Mouse (Mus musculus) heart, embryonic 16.5 days (tissue): ENCODE data around the gene Dhrs7b. TPM values are rescaled to one million over a fixed set of nuclear protein-coding genes. Genes with fewer than 3 reads are reported as not detected.

Experiments used
- ATAC-seq: fragments of 200-750 bp; cut with Nextera tagmentation; replicated peaks from 2 replicates; pipeline ENCODE4 v1.8.0; 2017; ENCODE audit warnings: moderate number of reproducible peaks; ENCODE audit not compliant: insufficient read depth, low FRiP score; ENCODE audit errors: extremely low read depth
- H3K27ac ChIP-seq: fragments of 300-500 bp; sonication (generic); 2 replicates; pipeline ENCODE4 v1.5.1; 2014; ENCODE audit warnings: mild to moderate bottlenecking, low read length, control low read depth, moderate library complexity
- H3K27me3 ChIP-seq: fragments of 300-500 bp; sonication (generic); 2 replicates; pipeline ENCODE4 v1.6.1; 2014; ENCODE audit warnings: low read length, mixed read lengths; ENCODE audit not compliant: control insufficient read depth, insufficient read depth
- H3K36me3 ChIP-seq: fragments of 300-500 bp; sonication (generic); 2 replicates; pipeline ENCODE4 v1.6.1; 2014; ENCODE audit not compliant: control insufficient read depth, insufficient read depth
- H3K4me1 ChIP-seq: fragments of 300-500 bp; sonication (generic); 2 replicates; pipeline ENCODE4 v1.6.1; 2014; ENCODE audit warnings: low read length, mixed read lengths; ENCODE audit not compliant: control insufficient read depth, insufficient read depth
- H3K4me2 ChIP-seq: fragments of 300-500 bp; sonication (generic); 2 replicates; pipeline ENCODE4 v1.6.1; 2014; ENCODE audit warnings: low read depth, mild to moderate bottlenecking, control low read depth, low read length
- H3K4me3 ChIP-seq: fragments of 300-500 bp; sonication (generic); 2 replicates; pipeline ENCODE4 v1.5.1; 2014; ENCODE audit warnings: mild to moderate bottlenecking, control low read depth, low read length
- H3K9ac ChIP-seq: fragments of 300-500 bp; sonication (generic); 2 replicates; pipeline ENCODE4 v1.6.1; 2014; ENCODE audit warnings: low read length, control low read depth
- H3K9me3 ChIP-seq: fragments of 300-500 bp; sonication (generic); replicated peaks from 2 replicates; pipeline ENCODE4 v1.6.1; 2016; ENCODE audit warnings: low read length; ENCODE audit not compliant: control insufficient read depth
- WGBS: fragments of 180-500 bp; shearing (Covaris S2); extraction: QIAGEN DNeasy Blood & Tissue Kit; methylation state at CpG from one replicate; pipeline ENCODE4 v1.1.7; 2014; 5-methylcytosine and 5-hydroxymethylcytosine counted together
- polyA plus RNA-seq: library from polyadenylated mRNA; unstranded; fragments of >200 nt; fragmentation: Nextera tagmentation; extraction: Ambion mirVana; gene quantifications from 2 replicates; pipeline ENCODE4 v1.2.1, GENCODE M21; 2015

Gene Dhrs7b
- polyA plus RNA-seq, 1 experiment from 2014 or later = 29.9 TPM

- Histone ChIP-seq H3K4me3 (no peak overlapping the region), H3K4me1 (no peaks in the 10 kb centered on the region), H3K4me2 (no peak overlapping the region), H3K36me3 (peaks cover 11% of the 10 kb centered on the region), H3K9ac (no peak overlapping the region), H3K9me3 (no peaks in the 10 kb centered on the region), H3K27me3 (no peaks in the 10 kb centered on the region), H3K27ac (no peak overlapping the region)
- no peak for ATAC-seq
- 75% methylated on average over 7 of the region's 7 CpGs for WGBS
Observed at GRCm38 (mm10) chr11:60902001-60902400, 71.6 kb downstream of the Dhrs7b start.

DNA sequence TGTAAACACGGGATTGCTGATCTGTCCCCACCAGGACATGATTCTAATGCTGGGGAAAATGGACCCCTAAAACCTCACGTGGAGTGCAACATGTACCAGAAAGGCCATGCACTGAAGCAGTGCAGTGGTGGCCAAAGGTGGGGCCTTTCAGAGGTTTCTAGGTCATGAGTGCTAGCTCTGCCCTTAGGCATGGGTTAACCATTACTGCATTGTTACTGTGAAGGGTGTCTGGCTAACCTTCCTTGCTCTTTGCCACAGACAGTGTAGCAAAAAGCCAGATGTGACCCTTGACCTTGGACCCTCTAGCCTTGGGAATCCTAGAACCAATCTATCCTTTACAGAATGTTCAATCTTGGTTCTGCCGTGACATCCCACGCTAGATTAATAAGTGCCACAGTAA is 72.1 kb downstream of the Dhrs7b start:
- ATAC-seq = no peak
- H3K4me2 ChIP-seq = no peak overlapping the region
- no peak overlapping the region for H3K27ac ChIP-seq
- WGBS = 63% methylated on average over 4 of the region's 4 CpGs
- no peak overlapping the region for H3K4me3 ChIP-seq
- H3K9ac ChIP-seq = no peak overlapping the region
- no peaks in the 10 kb centered on the region for H3K27me3 ChIP-seq
- H3K4me1 ChIP-seq = no peaks in the 10 kb centered on the region
- no peaks in the 10 kb centered on the region for H3K9me3 ChIP-seq
- H3K36me3 ChIP-seq = peaks cover 11% of the 10 kb centered on the region

- no peaks in the 10 kb centered on the region for H3K9me3 ChIP-seq
Observed at GRCm38 (mm10) chr11:60903661-60904061, 73.2 kb downstream of the Dhrs7b start.

DNA sequence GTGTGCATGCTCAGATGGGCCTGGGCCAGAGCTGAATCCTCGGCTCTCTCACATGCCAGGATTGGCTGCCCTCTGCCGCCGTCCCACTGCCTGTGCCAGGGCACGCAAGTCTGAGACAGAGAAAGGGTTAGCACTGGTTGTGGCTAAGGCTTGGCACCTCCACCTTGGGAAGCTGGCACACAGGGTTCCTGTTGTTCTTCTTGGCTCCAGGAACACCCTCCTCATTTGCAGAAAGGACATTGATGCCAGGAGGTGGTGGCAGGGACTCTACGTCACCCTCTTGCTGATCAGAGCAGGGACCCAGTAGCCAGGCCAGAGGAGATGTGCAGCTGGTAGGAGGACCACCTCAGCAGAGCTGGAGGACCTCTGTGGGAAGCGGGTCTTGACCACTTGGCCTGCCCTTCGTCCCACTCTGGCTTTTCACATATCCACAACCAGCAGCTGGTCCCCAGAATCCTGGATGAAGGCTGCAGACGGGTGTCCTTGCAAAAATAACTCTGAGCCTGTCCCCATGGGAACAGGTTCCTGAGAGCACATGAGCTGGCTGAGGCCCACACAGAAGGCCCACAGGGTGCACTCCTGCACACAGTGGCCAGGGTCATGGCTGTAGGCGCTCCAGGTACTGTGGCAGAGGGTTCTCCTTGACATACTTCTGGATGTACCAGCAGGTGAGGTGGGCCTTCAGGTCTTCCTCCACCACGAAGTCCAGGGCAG is 75.1 kb downstream of the Dhrs7b start:
- 86% methylated on average over 10 of the region's 10 CpGs for WGBS
- ATAC-seq = no peak
- Histone ChIP-seq H3K4me2 (no peak overlapping the region), H3K27ac (no peak overlapping the region), H3K9ac (no peak overlapping the region), H3K9me3 (no peaks in the 10 kb centered on the region), H3K4me3 (no peak overlapping the region), H3K36me3 (peaks cover 11% of the 10 kb centered on the region), H3K27me3 (no peaks in the 10 kb centered on the region), H3K4me1 (no peaks in the 10 kb centered on the region)

More at GRCm38 (mm10) chr11:60903661-60904061, 73.2 kb downstream of the Dhrs7b start:
- Histone ChIP-seq H3K27me3 (no peaks in the 10 kb centered on the region), H3K4me2 (no peak overlapping the region), H3K9ac (no peak overlapping the region), H3K36me3 (peaks cover 11% of the 10 kb centered on the region), H3K4me1 (no peaks in the 10 kb centered on the region), H3K4me3 (no peak overlapping the region), H3K27ac (no peak overlapping the region)
- no peak for ATAC-seq
- WGBS = 82% methylated on average over 6 of the region's 6 CpGs

- 83% methylated on average over 4 of the region's 4 CpGs for WGBS
Observed at GRCm38 (mm10) chr11:60906449-60906848, 76.0 kb downstream of the Dhrs7b start.

GRCm38 (mm10) chr11:60908073-60908472 is 77.6 kb downstream of the Dhrs7b start:
- Histone ChIP-seq H3K4me1 (peaks cover 11% of the 10 kb centered on the region), H3K9ac (no peak overlapping the region), H3K27ac (no peak overlapping the region), H3K4me3 (no peak overlapping the region), H3K36me3 (peaks cover 11% of the 10 kb centered on the region), H3K4me2 (no peak overlapping the region), H3K27me3 (no peaks in the 10 kb centered on the region), H3K9me3 (no peaks in the 10 kb centered on the region)
- no peak for ATAC-seq
- WGBS = 64% methylated on average over 3 of the region's 3 CpGs

More at GRCm38 (mm10) chr11:60906449-60906848, 76.0 kb downstream of the Dhrs7b start:
- Histone ChIP-seq H3K36me3 (peaks cover 11% of the 10 kb centered on the region), H3K27ac (no peak overlapping the region), H3K4me2 (no peak overlapping the region), H3K9ac (no peak overlapping the region), H3K9me3 (no peaks in the 10 kb centered on the region), H3K4me1 (no peaks in the 10 kb centered on the region), H3K27me3 (no peaks in the 10 kb centered on the region), H3K4me3 (no peak overlapping the region)
- ATAC-seq = no peak

DNA sequence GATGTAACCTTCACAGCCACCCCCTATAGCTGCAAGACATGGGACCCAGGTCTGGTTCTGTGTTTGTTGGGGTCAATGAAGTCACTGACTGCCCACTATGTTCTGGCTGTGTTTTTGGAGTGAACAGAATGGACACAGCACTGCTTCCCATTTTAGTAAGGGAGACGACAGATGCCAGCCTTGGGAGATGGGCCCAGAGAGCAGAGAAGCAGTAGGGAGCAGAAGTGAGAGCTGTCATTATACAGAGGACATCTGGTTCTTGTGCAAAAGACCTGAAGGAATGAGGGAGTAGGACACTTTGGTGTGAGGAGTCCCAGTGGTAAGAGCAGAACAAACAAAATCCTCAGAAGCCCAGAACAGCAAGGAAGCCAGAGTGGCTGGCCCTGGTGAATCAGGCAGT is 79.2 kb downstream of the Dhrs7b start:
- no peak for ATAC-seq
- Histone ChIP-seq H3K36me3 (peaks cover 11% of the 10 kb centered on the region), H3K4me2 (no peak overlapping the region), H3K9me3 (no peaks in the 10 kb centered on the region), H3K27me3 (no peaks in the 10 kb centered on the region), H3K27ac (no peak overlapping the region), H3K4me1 (peaks cover 17% of the 10 kb centered on the region), H3K9ac (no peak overlapping the region), H3K4me3 (no peak overlapping the region)
- WGBS = 48% methylated on average over 1 of the region's 1 CpGs

Other genes starting within 250 kb of the Dhrs7b start
- 28.9 and 33.9 TPM in 2 replicates for gene Llgl1, start 130.9 kb upstream of the Dhrs7b start, polyA plus RNA-seq
- gene Flii, start 103.4 kb upstream of the Dhrs7b start, polyA plus RNA-seq = 86.7 and 95.8 TPM in 2 replicates
- 18.9 and 21.1 TPM in 2 replicates for gene Mief2, start 102.2 kb upstream of the Dhrs7b start, polyA plus RNA-seq
- gene Top3a, start 53.3 kb upstream of the Dhrs7b start, polyA plus RNA-seq = 9.3 and 9.8 TPM in 2 replicates
- 4.3 and 4.6 TPM in 2 replicates for gene Smcr8, start 53.1 kb upstream of the Dhrs7b start, polyA plus RNA-seq
- 50.9 and 52.7 TPM in 2 replicates for gene Shmt1, start 18.9 kb upstream of the Dhrs7b start, polyA plus RNA-seq
- gene Tmem11, start 48.6 kb downstream of the Dhrs7b start, polyA plus RNA-seq = 68.2 and 68.4 TPM in 2 replicates
- 16.9 and 17.0 TPM in 2 replicates for gene Natd1, start 84.1 kb downstream of the Dhrs7b start, polyA plus RNA-seq
- 67.7 and 69.2 TPM in 2 replicates for gene Map2k3, start 101.4 kb downstream of the Dhrs7b start, polyA plus RNA-seq
- 5.7 and 5.9 TPM in 2 replicates for gene Kcnj12, start 191.9 kb downstream of the Dhrs7b start, polyA plus RNA-seq